Mouse (Mus musculus): Measurements from ENCODE around the gene Gak. TPM values are rescaled to one million over a fixed set of nuclear protein-coding genes. Genes with fewer than 3 reads are reported as not detected.

Gak gene
- polyA plus RNA-seq, 1 experiment from 2014 or later = 75.7 TPM

GRCm38 (mm10) chr5:108567104-108567503 is 62.5 kb downstream of the Gak start:
- H3K4me3 ChIP-seq (ENCODE audit: low read length) = no peak overlapping the region
- no peak overlapping the region for H3K27ac ChIP-seq (ENCODE audit: low read length)
- ATAC-seq = no peak
- no peaks in the 10 kb centered on the region for H3K4me1 ChIP-seq (ENCODE audit: control insufficient read depth, insufficient read depth, low read length)
- H3K4me2 ChIP-seq (ENCODE audit: low read depth, low read length) = no peak overlapping the region
- 92% methylated on average over 2 of the region's 2 CpGs for WGBS
- no peak overlapping the region for H3K9ac ChIP-seq (ENCODE audit: low read depth, low read length)
- H3K27me3 ChIP-seq (replicated peaks; ENCODE audit: control insufficient read depth, insufficient read depth, low read length) = no peaks in the 10 kb centered on the region
- peaks cover 31% of the 10 kb centered on the region for H3K36me3 ChIP-seq (ENCODE audit: control insufficient read depth, insufficient read depth, low read length)
- H3K9me3 ChIP-seq (ENCODE audit: control insufficient read depth, low read length) = no peaks in the 10 kb centered on the region

- no peak overlapping the region for H3K4me2 ChIP-seq (ENCODE audit: low read depth, low read length)
- H3K9ac ChIP-seq (ENCODE audit: low read depth, low read length) = no peak overlapping the region
- H3K36me3 ChIP-seq (ENCODE audit: control insufficient read depth, insufficient read depth, low read length) = peaks cover 26% of the 10 kb centered on the region
- H3K4me3 ChIP-seq (ENCODE audit: low read length) = no peak overlapping the region
- H3K9me3 ChIP-seq (ENCODE audit: control insufficient read depth, low read length) = no peaks in the 10 kb centered on the region
- no peak for ATAC-seq
- H3K4me1 ChIP-seq (ENCODE audit: control insufficient read depth, insufficient read depth, low read length) = no peaks in the 10 kb centered on the region
- WGBS = 85% methylated on average over 4 of the region's 4 CpGs
- no peaks in the 10 kb centered on the region for H3K27me3 ChIP-seq (replicated peaks; ENCODE audit: control insufficient read depth, insufficient read depth, low read length)
- no peak overlapping the region for H3K27ac ChIP-seq (ENCODE audit: low read length)
These were observed 63.0 kb downstream of the Gak start for GRCm38 (mm10) chr5:108566523-108566922.

GRCm38 (mm10) chr5:108565381-108565780 is 64.2 kb downstream of the Gak start:
- Histone ChIP-seq H3K9ac (ENCODE audit: low read depth, low read length) (no peak overlapping the region), H3K27me3 (replicated peaks; ENCODE audit: control insufficient read depth, insufficient read depth, low read length) (no peaks in the 10 kb centered on the region), H3K4me1 (ENCODE audit: control insufficient read depth, insufficient read depth, low read length) (no peaks in the 10 kb centered on the region), H3K27ac (ENCODE audit: low read length) (no peak overlapping the region), H3K4me2 (ENCODE audit: low read depth, low read length) (no peak overlapping the region), H3K4me3 (ENCODE audit: low read length) (no peak overlapping the region), H3K36me3 (ENCODE audit: control insufficient read depth, insufficient read depth, low read length) (peaks cover 20% of the 10 kb centered on the region; the same call in 1 of the 2 replicates), H3K9me3 (ENCODE audit: control insufficient read depth, low read length) (no peaks in the 10 kb centered on the region)
- WGBS = 85% methylated on average over 2 of the region's 2 CpGs
- ATAC-seq = no peak

- Histone ChIP-seq H3K4me1 (ENCODE audit: control insufficient read depth, insufficient read depth, low read length) (no peaks in the 10 kb centered on the region), H3K4me3 (ENCODE audit: low read length) (no peak overlapping the region), H3K36me3 (ENCODE audit: control insufficient read depth, insufficient read depth, low read length) (peaks cover 14% of the 10 kb centered on the region; the same call in 1 of the 2 replicates), H3K9me3 (ENCODE audit: control insufficient read depth, low read length) (no peaks in the 10 kb centered on the region), H3K27me3 (replicated peaks; ENCODE audit: control insufficient read depth, insufficient read depth, low read length) (no peaks in the 10 kb centered on the region), H3K4me2 (ENCODE audit: low read depth, low read length) (no peak overlapping the region), H3K9ac (ENCODE audit: low read depth, low read length) (no peak overlapping the region), H3K27ac (ENCODE audit: low read length) (no peak overlapping the region)
- ATAC-seq = no peak
- WGBS = 83% methylated on average over 3 of the region's 3 CpGs
These were observed 65.2 kb downstream of the Gak start for GRCm38 (mm10) chr5:108564346-108564745.

- ATAC-seq = peak; percentile 80
- Histone ChIP-seq H3K4me2 (ENCODE audit: low read depth, low read length) (no peak overlapping the region), H3K36me3 (ENCODE audit: control insufficient read depth, insufficient read depth, low read length) (0 out of 2 replicates have a peak, but pooled peaks cover 3% of the 10 kb centered on the region), H3K9ac (ENCODE audit: low read depth, low read length) (no peak overlapping the region), H3K27me3 (replicated peaks; ENCODE audit: control insufficient read depth, insufficient read depth, low read length) (no peaks in the 10 kb centered on the region), H3K4me3 (ENCODE audit: low read length) (no peak overlapping the region), H3K27ac (ENCODE audit: low read length) (no peak overlapping the region), H3K4me1 (ENCODE audit: control insufficient read depth, insufficient read depth, low read length) (no peaks in the 10 kb centered on the region), H3K9me3 (ENCODE audit: control insufficient read depth, low read length) (no peaks in the 10 kb centered on the region)
- WGBS = 69% methylated on average over 2 of the region's 2 CpGs
These were observed 67.1 kb downstream of the Gak start for GRCm38 (mm10) chr5:108562483-108562882.

- Histone ChIP-seq H3K4me3 (ENCODE audit: low read length) (no peak overlapping the region), H3K27me3 (replicated peaks; ENCODE audit: control insufficient read depth, insufficient read depth, low read length) (no peaks in the 10 kb centered on the region), H3K9ac (ENCODE audit: low read depth, low read length) (no peak overlapping the region), H3K9me3 (ENCODE audit: control insufficient read depth, low read length) (no peaks in the 10 kb centered on the region), H3K36me3 (ENCODE audit: control insufficient read depth, insufficient read depth, low read length) (no peaks in the 10 kb centered on the region), H3K4me2 (ENCODE audit: low read depth, low read length) (no peak overlapping the region), H3K4me1 (ENCODE audit: control insufficient read depth, insufficient read depth, low read length) (no peaks in the 10 kb centered on the region), H3K27ac (ENCODE audit: low read length) (no peak overlapping the region)
- ATAC-seq = no peak
- 75% methylated on average over 4 of the region's 4 CpGs for WGBS
These were observed 72.6 kb downstream of the Gak start for GRCm38 (mm10) chr5:108556986-108557385.

GRCm38 (mm10) chr5:108554041-108554440 is 75.5 kb downstream of the Gak start:
- WGBS = 74% methylated on average over 1 of the region's 1 CpGs

GRCm38 (mm10) chr5:108550207-108550594 is 79.4 kb downstream of the Gak start:
- H3K36me3 ChIP-seq (ENCODE audit: control insufficient read depth, insufficient read depth, low read length) = no peaks in the 10 kb centered on the region
- WGBS = under 1% methylated on average over 16 of the region's 16 CpGs
- H3K9ac ChIP-seq (ENCODE audit: low read depth, low read length) = no peak overlapping the region
- H3K4me1 ChIP-seq (ENCODE audit: control insufficient read depth, insufficient read depth, low read length) = peaks cover 8% of the 10 kb centered on the region
- H3K4me3 ChIP-seq (ENCODE audit: low read length) = peak overlapping the region; percentile 38
- peaks cover 24% of the 10 kb centered on the region for H3K27me3 ChIP-seq (replicated peaks; ENCODE audit: control insufficient read depth, insufficient read depth, low read length)
- H3K4me2 ChIP-seq (ENCODE audit: low read depth, low read length) = peak overlapping the region; percentile 63
- ATAC-seq = peak; percentile 5; the same call in 1 of the 2 replicates
- H3K9me3 ChIP-seq (ENCODE audit: control insufficient read depth, low read length) = no peaks in the 10 kb centered on the region
- no peak overlapping the region for H3K27ac ChIP-seq (ENCODE audit: low read length)

More at GRCm38 (mm10) chr5:108554041-108554440, 75.5 kb downstream of the Gak start:
- H3K27ac ChIP-seq (ENCODE audit: low read length) = no peak overlapping the region
- H3K9me3 ChIP-seq (ENCODE audit: control insufficient read depth, low read length) = no peaks in the 10 kb centered on the region
- no peaks in the 10 kb centered on the region for H3K36me3 ChIP-seq (ENCODE audit: control insufficient read depth, insufficient read depth, low read length)
- H3K4me3 ChIP-seq (ENCODE audit: low read length) = no peak overlapping the region
- no peak overlapping the region for H3K4me2 ChIP-seq (ENCODE audit: low read depth, low read length)
- peaks cover 8% of the 10 kb centered on the region for H3K4me1 ChIP-seq (ENCODE audit: control insufficient read depth, insufficient read depth, low read length)
- H3K27me3 ChIP-seq (replicated peaks; ENCODE audit: control insufficient read depth, insufficient read depth, low read length) = peaks cover 24% of the 10 kb centered on the region
- no peak overlapping the region for H3K9ac ChIP-seq (ENCODE audit: low read depth, low read length)
- no peak for ATAC-seq

- peak within 1 kb of the TSS; percentile 38 for H3K4me3 ChIP-seq (ENCODE audit: low read length)
- ATAC-seq = peak; percentile 80
- peaks cover 24% of the 10 kb centered on the region for H3K27me3 ChIP-seq (replicated peaks; ENCODE audit: control insufficient read depth, insufficient read depth, low read length)
- H3K4me2 ChIP-seq (ENCODE audit: low read depth, low read length) = peak within 1 kb of the TSS; percentile 63
- no peaks in the 10 kb centered on the region for H3K36me3 ChIP-seq (ENCODE audit: control insufficient read depth, insufficient read depth, low read length)
- H3K9me3 ChIP-seq (ENCODE audit: control insufficient read depth, low read length) = no peaks in the 10 kb centered on the region
- 0 out of 2 replicates have a peak within 1 kb of the TSS, but pooled peaks have one; percentile 7 for H3K9ac ChIP-seq (ENCODE audit: low read depth, low read length)
- H3K4me1 ChIP-seq (ENCODE audit: control insufficient read depth, insufficient read depth, low read length) = peaks cover 8% of the 10 kb centered on the region
- WGBS = 1% methylated on average over 47 of the region's 56 CpGs
- no peak within 1 kb of the TSS for H3K27ac ChIP-seq (ENCODE audit: low read length)
These were observed 79.9 kb downstream of the Gak start, which contains the start of gene Cplx1 for GRCm38 (mm10) chr5:108549489-108550206. Gene Cplx1, minus strand, starts transcription at chr5:108550024.

All from intestine, embryonic 16.5 days (tissue).